Mouse (Mus musculus) lung, postnatal 36 days (tissue): ENCODE measurements around the gene Fam161a.
A peak's percentile ranks its signal among the peaks of the same experiment; 100 is the strongest.

Experiments
- DNase-seq: peaks from one replicate; pipeline ENCODE4 v3.0.0; 2022; ENCODE audit warnings: mixed read lengths

The Fam161a gene

GRCm38 (mm10) chr11:22991218-22991835 lies 16.0 kb upstream of the Fam161a start:
- no peak for DNase-seq

GRCm38 (mm10) chr11:22994271-22994670 lies 13.1 kb upstream of the Fam161a start:
- DNase-seq: peak; percentile 29

- no peak for DNase-seq
Observed at GRCm38 (mm10) chr11:22995461-22995860, 11.9 kb upstream of the Fam161a start.

- no peak for DNase-seq
Observed at GRCm38 (mm10) chr11:22998308-22998707, 9.0 kb upstream of the Fam161a start.

- no peak for DNase-seq
Observed at GRCm38 (mm10) chr11:23005276-23005675, 2.1 kb upstream of the Fam161a start.

- no peak for DNase-seq
Observed at GRCm38 (mm10) chr11:23007166-23007480, 208 bp upstream of the Fam161a start.

- DNase-seq: peak; percentile 86
Observed at GRCm38 (mm10) chr11:23008181-23008823, 971 bp downstream of the Fam161a start.

GRCm38 (mm10) chr11:23008824-23009200 lies 1.5 kb downstream of the Fam161a start:
- no peak for DNase-seq

GRCm38 (mm10) chr11:23013096-23013495 lies 5.8 kb downstream of the Fam161a start:
- DNase-seq: no peak

- peak; percentile 24 for DNase-seq
Observed at GRCm38 (mm10) chr11:23013580-23014294, 6.4 kb downstream of the Fam161a start.

- no peak for DNase-seq
Observed at GRCm38 (mm10) chr11:23014996-23015395, 7.7 kb downstream of the Fam161a start.

GRCm38 (mm10) chr11:23017943-23018342 lies 10.6 kb downstream of the Fam161a start:
- DNase-seq: no peak

GRCm38 (mm10) chr11:23020116-23020770 lies 12.9 kb downstream of the Fam161a start:
- DNase-seq: no peak

- DNase-seq: no peak
Observed at GRCm38 (mm10) chr11:23020841-23021240, 13.5 kb downstream of the Fam161a start.

GRCm38 (mm10) chr11:23023155-23023554 lies 15.8 kb downstream of the Fam161a start:
- DNase-seq: no peak

- DNase-seq: no peak
Observed at GRCm38 (mm10) chr11:23024169-23024568, 16.8 kb downstream of the Fam161a start.

- DNase-seq: no peak
Observed at GRCm38 (mm10) chr11:23028957-23029356, 21.6 kb downstream of the Fam161a start.

- DNase-seq: no peak
Observed at GRCm38 (mm10) chr11:23029399-23029798, 22.1 kb downstream of the Fam161a start.

- DNase-seq: no peak
Observed at GRCm38 (mm10) chr11:23047252-23047651, 39.9 kb downstream of the Fam161a start.

- no peak for DNase-seq
Observed at GRCm38 (mm10) chr11:23047663-23048582, 40.6 kb downstream of the Fam161a start.

- no peak for DNase-seq
Observed at GRCm38 (mm10) chr11:23049642-23050041, 42.3 kb downstream of the Fam161a start.

- peak; percentile 9 for DNase-seq
Observed at GRCm38 (mm10) chr11:23052353-23052752, 45.0 kb downstream of the Fam161a start.

GRCm38 (mm10) chr11:23063153-23063552 lies 55.8 kb downstream of the Fam161a start:
- DNase-seq: no peak
